Mouse (Mus musculus) erythroblast, embryonic 14.5 days (primary cell): Measurements from ENCODE around the gene Mymx.

Experiments
- GATA1 ChIP-seq: IDR thresholded peaks from 2 replicates; pipeline ENCODE4 v1.6.1; 2012; ENCODE audit warnings: low read length, inconsistent platforms, mixed read lengths
- TAL1 ChIP-seq: IDR thresholded peaks from 3 replicates; pipeline ENCODE4 v1.6.1; 2012; ENCODE audit warnings: low read length, inconsistent platforms, mixed read lengths

DNA sequence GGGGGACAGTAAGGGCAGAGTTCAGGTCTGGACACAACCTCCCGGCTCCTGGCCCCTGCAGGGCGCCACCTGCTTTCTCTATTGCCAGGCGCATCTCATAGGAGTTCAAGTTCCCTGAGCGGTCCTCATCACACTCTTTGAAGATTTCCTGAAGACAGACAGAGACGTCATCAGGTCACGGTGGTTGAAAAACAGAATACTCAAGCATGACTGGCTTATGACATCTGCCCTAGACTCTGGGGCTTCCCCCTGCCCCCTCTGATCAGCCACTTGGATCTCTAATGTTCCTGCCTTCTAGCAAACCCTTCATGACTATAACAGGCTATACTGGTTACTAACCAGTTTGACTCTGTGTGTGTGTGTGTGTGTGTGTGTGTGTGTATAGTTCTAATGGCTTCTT is 30.0 kb upstream of the Mymx start:
- TF ChIP-seq TAL1 (no peak), GATA1 (no peak)
